Mouse (Mus musculus): ENCODE data around the gene Hoxc12.

Gene Hoxc12

GRCm38 (mm10) chr15:102965003-102965891 lies 28.7 kb downstream of the Hoxc12 start:
- DNase-seq = no peak

GRCm38 (mm10) chr15:102965892-102966775 lies 29.6 kb downstream of the Hoxc12 start:
- no peak for DNase-seq

GRCm38 (mm10) chr15:102966776-102967311 lies 30.3 kb downstream of the Hoxc12 start, which contains the start of gene Hoxc10:
Hoxc10 (plus strand) TSS chr15:102966796.
- no peak for DNase-seq

GRCm38 (mm10) chr15:102967312-102967510 lies 30.7 kb downstream of the Hoxc12 start, which contains the start of gene Hoxc5:
Hoxc5 (plus strand) TSS chr15:102967443.
- no peak for DNase-seq

- DNase-seq = no peak
Measured at GRCm38 (mm10) chr15:102967511-102968397, 31.2 kb downstream of the Hoxc12 start.

- DNase-seq = no peak
Measured at GRCm38 (mm10) chr15:102969296-102969695, 32.7 kb downstream of the Hoxc12 start.

GRCm38 (mm10) chr15:102970740-102971139 lies 34.2 kb downstream of the Hoxc12 start:
- DNase-seq = no peak

GRCm38 (mm10) chr15:102972254-102972653 lies 35.7 kb downstream of the Hoxc12 start:
- DNase-seq = no peak

- DNase-seq = no peak
Measured at GRCm38 (mm10) chr15:102972753-102973152, 36.2 kb downstream of the Hoxc12 start.

- no peak for DNase-seq
Measured at GRCm38 (mm10) chr15:102975034-102975433, 38.5 kb downstream of the Hoxc12 start.

- no peak for DNase-seq
Measured at GRCm38 (mm10) chr15:102975688-102976111, 39.1 kb downstream of the Hoxc12 start.

- no peak for DNase-seq
Measured at GRCm38 (mm10) chr15:102976171-102976570, 39.6 kb downstream of the Hoxc12 start, which contains the start of gene Hoxc9. Hoxc9 (plus strand) TSS chr15:102976439.

- no peak for DNase-seq
Measured at GRCm38 (mm10) chr15:102976631-102977422, 40.3 kb downstream of the Hoxc12 start.

GRCm38 (mm10) chr15:102977423-102977974 lies 40.9 kb downstream of the Hoxc12 start:
- DNase-seq = no peak

GRCm38 (mm10) chr15:102978615-102979515 lies 42.3 kb downstream of the Hoxc12 start:
- no peak for DNase-seq

GRCm38 (mm10) chr15:102979936-102980335 lies 43.4 kb downstream of the Hoxc12 start:
- no peak for DNase-seq

- no peak for DNase-seq
Measured at GRCm38 (mm10) chr15:102980352-102980751, 43.8 kb downstream of the Hoxc12 start.

- no peak for DNase-seq
Measured at GRCm38 (mm10) chr15:102980912-102981311, 44.4 kb downstream of the Hoxc12 start.

- DNase-seq = no peak
Measured at GRCm38 (mm10) chr15:102981379-102982288, 45.1 kb downstream of the Hoxc12 start.
